Mouse (Mus musculus) embryo, embryonic 9.5 days (tissue): ENCODE measurements around the gene C330007P06Rik.
A peak's percentile ranks its signal among the peaks of the same experiment; 100 is the strongest.

Experiments used
- DNase-seq: peaks from one replicate; pipeline ENCODE4 v3.0.0-alpha.2; 2017; ENCODE audit errors: extremely low spot score

C330007P06Rik gene

GRCm38 (mm10) chrX:36837069-36837676 is 36.7 kb downstream of the C330007P06Rik start:
- DNase-seq: no peak

- DNase-seq: peak; percentile 69
These were observed 40.4 kb downstream of the C330007P06Rik start for GRCm38 (mm10) chrX:36833397-36834084.

GRCm38 (mm10) chrX:36831632-36832031 is 42.3 kb downstream of the C330007P06Rik start:
- DNase-seq: no peak

- no peak for DNase-seq
These were observed 43.6 kb downstream of the C330007P06Rik start for GRCm38 (mm10) chrX:36830271-36830670.

GRCm38 (mm10) chrX:36826873-36827272 is 47.0 kb downstream of the C330007P06Rik start:
- no peak for DNase-seq

- no peak for DNase-seq
These were observed 48.9 kb downstream of the C330007P06Rik start for GRCm38 (mm10) chrX:36825032-36825431.

- no peak for DNase-seq
These were observed 49.8 kb downstream of the C330007P06Rik start for GRCm38 (mm10) chrX:36823932-36824711.

- DNase-seq: peak; percentile 49
These were observed 53.7 kb downstream of the C330007P06Rik start for GRCm38 (mm10) chrX:36820201-36820600.

GRCm38 (mm10) chrX:36819575-36819974 is 54.3 kb downstream of the C330007P06Rik start:
- no peak for DNase-seq

- DNase-seq: peak; percentile 79
These were observed 56.9 kb downstream of the C330007P06Rik start for GRCm38 (mm10) chrX:36816953-36817441.

- no peak for DNase-seq
These were observed 57.5 kb downstream of the C330007P06Rik start for GRCm38 (mm10) chrX:36816368-36816899.

- no peak for DNase-seq
These were observed 58.5 kb downstream of the C330007P06Rik start for GRCm38 (mm10) chrX:36815439-36815838.

- no peak for DNase-seq
These were observed 58.9 kb downstream of the C330007P06Rik start for GRCm38 (mm10) chrX:36815022-36815421.

GRCm38 (mm10) chrX:36814161-36814836 is 59.6 kb downstream of the C330007P06Rik start:
- DNase-seq: no peak

- no peak for DNase-seq
These were observed 62.5 kb downstream of the C330007P06Rik start for GRCm38 (mm10) chrX:36811377-36811776.

GRCm38 (mm10) chrX:36808318-36808683 is 65.6 kb downstream of the C330007P06Rik start:
- no peak for DNase-seq

GRCm38 (mm10) chrX:36807360-36808317 is 66.3 kb downstream of the C330007P06Rik start:
- peak; percentile 89 for DNase-seq

- no peak for DNase-seq
These were observed 68.3 kb downstream of the C330007P06Rik start for GRCm38 (mm10) chrX:36805466-36806235.

- no peak for DNase-seq
These were observed 69.7 kb downstream of the C330007P06Rik start for GRCm38 (mm10) chrX:36804196-36804595.

- no peak for DNase-seq
These were observed 70.7 kb downstream of the C330007P06Rik start for GRCm38 (mm10) chrX:36803189-36803588.
